Mouse (Mus musculus): Measurements from ENCODE around the gene Car14. TPM values are rescaled to one million over a fixed set of nuclear protein-coding genes. Genes with fewer than 3 reads are reported as not detected.

Gene Car14
- polyA plus RNA-seq, 1 experiment from 2014 or later, result 2.4 TPM

GRCm38 (mm10) chr3:95942749-95943148, 38.3 kb upstream of the Car14 start:
- Histone ChIP-seq H3K4me1 (ENCODE audit: control insufficient read depth, insufficient read depth, low read length) (no peaks in the 10 kb centered on the region), H3K36me3 (ENCODE audit: control insufficient read depth, insufficient read depth, low read length) (peaks cover 32% of the 10 kb centered on the region), H3K27ac (ENCODE audit: low read length) (no peak overlapping the region), H3K27me3 (ENCODE audit: control insufficient read depth, insufficient read depth, low read length) (no peaks in the 10 kb centered on the region), H3K9ac (ENCODE audit: low read length) (no peak overlapping the region), H3K9me3 (replicated peaks; ENCODE audit: control insufficient read depth, low read length) (no peaks in the 10 kb centered on the region), H3K4me2 (ENCODE audit: low read depth, low read length) (no peak overlapping the region), H3K4me3 (replicated peaks; ENCODE audit: low read length) (no peak overlapping the region)
- ATAC-seq (ENCODE audit: insufficient read depth, low FRiP score), result no peak
- WGBS, result 84% methylated on average over 6 of the region's 6 CpGs

GRCm38 (mm10) chr3:95938835-95939234, 34.3 kb upstream of the Car14 start:
- Histone ChIP-seq H3K36me3 (ENCODE audit: control insufficient read depth, insufficient read depth, low read length) (peaks cover 40% of the 10 kb centered on the region), H3K4me3 (replicated peaks; ENCODE audit: low read length) (no peak overlapping the region), H3K9me3 (replicated peaks; ENCODE audit: control insufficient read depth, low read length) (no peaks in the 10 kb centered on the region), H3K4me1 (ENCODE audit: control insufficient read depth, insufficient read depth, low read length) (no peaks in the 10 kb centered on the region), H3K27ac (ENCODE audit: low read length) (no peak overlapping the region), H3K9ac (ENCODE audit: low read length) (no peak overlapping the region), H3K27me3 (ENCODE audit: control insufficient read depth, insufficient read depth, low read length) (no peaks in the 10 kb centered on the region), H3K4me2 (ENCODE audit: low read depth, low read length) (no peak overlapping the region)
- no peak for ATAC-seq (ENCODE audit: insufficient read depth, low FRiP score)
- 94% methylated on average over 15 of the region's 15 CpGs for whole genome bisulfite sequencing

GRCm38 (mm10) chr3:95938217-95938616, 33.7 kb upstream of the Car14 start:
- no peaks in the 10 kb centered on the region for H3K27me3 ChIP-seq (ENCODE audit: control insufficient read depth, insufficient read depth, low read length)
- H3K9ac ChIP-seq (ENCODE audit: low read length), result no peak overlapping the region
- 97% methylated on average over 8 of the region's 8 CpGs for WGBS
- H3K4me1 ChIP-seq (ENCODE audit: control insufficient read depth, insufficient read depth, low read length), result no peaks in the 10 kb centered on the region
- no peak overlapping the region for H3K27ac ChIP-seq (ENCODE audit: low read length)
- H3K4me3 ChIP-seq (replicated peaks; ENCODE audit: low read length), result no peak overlapping the region
- H3K9me3 ChIP-seq (replicated peaks; ENCODE audit: control insufficient read depth, low read length), result no peaks in the 10 kb centered on the region
- H3K4me2 ChIP-seq (ENCODE audit: low read depth, low read length), result no peak overlapping the region
- no peak for ATAC-seq (ENCODE audit: insufficient read depth, low FRiP score)
- peaks cover 43% of the 10 kb centered on the region for H3K36me3 ChIP-seq (ENCODE audit: control insufficient read depth, insufficient read depth, low read length)

- peaks cover 27% of the 10 kb centered on the region for H3K36me3 ChIP-seq (ENCODE audit: control insufficient read depth, insufficient read depth, low read length)
- no peak overlapping the region for H3K4me3 ChIP-seq (replicated peaks; ENCODE audit: low read length)
- H3K4me2 ChIP-seq (ENCODE audit: low read depth, low read length), result no peak overlapping the region
- no peaks in the 10 kb centered on the region for H3K27me3 ChIP-seq (ENCODE audit: control insufficient read depth, insufficient read depth, low read length)
- H3K9ac ChIP-seq (ENCODE audit: low read length), result no peak overlapping the region
- ATAC-seq (ENCODE audit: insufficient read depth, low FRiP score), result no peak
- WGBS, result 79% methylated on average over 1 of the region's 1 CpGs
- H3K27ac ChIP-seq (ENCODE audit: low read length), result no peak overlapping the region
- no peaks in the 10 kb centered on the region for H3K9me3 ChIP-seq (replicated peaks; ENCODE audit: control insufficient read depth, low read length)
- H3K4me1 ChIP-seq (ENCODE audit: control insufficient read depth, insufficient read depth, low read length), result peaks cover 4% of the 10 kb centered on the region; the same call in 1 of the 2 replicates
Observed at GRCm38 (mm10) chr3:95934448-95934847, 30.0 kb upstream of the Car14 start.

- WGBS, result 91% methylated on average over 7 of the region's 7 CpGs
- ATAC-seq (ENCODE audit: insufficient read depth, low FRiP score), result no peak
- no peaks in the 10 kb centered on the region for H3K27me3 ChIP-seq (ENCODE audit: control insufficient read depth, insufficient read depth, low read length)
- no peak overlapping the region for H3K9ac ChIP-seq (ENCODE audit: low read length)
- peaks cover 15% of the 10 kb centered on the region for H3K36me3 ChIP-seq (ENCODE audit: control insufficient read depth, insufficient read depth, low read length)
- H3K4me2 ChIP-seq (ENCODE audit: low read depth, low read length), result no peak overlapping the region
- H3K4me1 ChIP-seq (ENCODE audit: control insufficient read depth, insufficient read depth, low read length), result peaks cover 4% of the 10 kb centered on the region; the same call in 1 of the 2 replicates
- H3K27ac ChIP-seq (ENCODE audit: low read length), result no peak overlapping the region
- no peak overlapping the region for H3K4me3 ChIP-seq (replicated peaks; ENCODE audit: low read length)
- H3K9me3 ChIP-seq (replicated peaks; ENCODE audit: control insufficient read depth, low read length), result no peaks in the 10 kb centered on the region
Observed at GRCm38 (mm10) chr3:95933111-95933750, 28.7 kb upstream of the Car14 start.

GRCm38 (mm10) chr3:95932566-95932965, 28.1 kb upstream of the Car14 start:
- H3K4me3 ChIP-seq (replicated peaks; ENCODE audit: low read length), result no peak overlapping the region
- H3K27ac ChIP-seq (ENCODE audit: low read length), result no peak overlapping the region
- no peak overlapping the region for H3K4me2 ChIP-seq (ENCODE audit: low read depth, low read length)
- no peak overlapping the region for H3K9ac ChIP-seq (ENCODE audit: low read length)
- H3K36me3 ChIP-seq (ENCODE audit: control insufficient read depth, insufficient read depth, low read length), result peaks cover 9% of the 10 kb centered on the region
- ATAC-seq (ENCODE audit: insufficient read depth, low FRiP score), result no peak
- 84% methylated on average over 7 of the region's 7 CpGs for WGBS
- no peaks in the 10 kb centered on the region for H3K9me3 ChIP-seq (replicated peaks; ENCODE audit: control insufficient read depth, low read length)
- H3K27me3 ChIP-seq (ENCODE audit: control insufficient read depth, insufficient read depth, low read length), result no peaks in the 10 kb centered on the region
- peaks cover 4% of the 10 kb centered on the region; the same call in 1 of the 2 replicates for H3K4me1 ChIP-seq (ENCODE audit: control insufficient read depth, insufficient read depth, low read length)

GRCm38 (mm10) chr3:95932157-95932556, 27.7 kb upstream of the Car14 start:
- no peak overlapping the region for H3K9ac ChIP-seq (ENCODE audit: low read length)
- no peak for ATAC-seq (ENCODE audit: insufficient read depth, low FRiP score)
- H3K27me3 ChIP-seq (ENCODE audit: control insufficient read depth, insufficient read depth, low read length), result no peaks in the 10 kb centered on the region
- no peak overlapping the region for H3K4me3 ChIP-seq (replicated peaks; ENCODE audit: low read length)
- H3K9me3 ChIP-seq (replicated peaks; ENCODE audit: control insufficient read depth, low read length), result no peaks in the 10 kb centered on the region
- H3K4me1 ChIP-seq (ENCODE audit: control insufficient read depth, insufficient read depth, low read length), result peaks cover 4% of the 10 kb centered on the region; the same call in 1 of the 2 replicates
- WGBS, result 58% methylated on average over 1 of the region's 1 CpGs
- H3K36me3 ChIP-seq (ENCODE audit: control insufficient read depth, insufficient read depth, low read length), result peaks cover 6% of the 10 kb centered on the region; the same call in 1 of the 2 replicates
- H3K27ac ChIP-seq (ENCODE audit: low read length), result no peak overlapping the region
- H3K4me2 ChIP-seq (ENCODE audit: low read depth, low read length), result no peak overlapping the region

GRCm38 (mm10) chr3:95931471-95931870, 27.0 kb upstream of the Car14 start:
- H3K27me3 ChIP-seq (ENCODE audit: control insufficient read depth, insufficient read depth, low read length), result no peaks in the 10 kb centered on the region
- no peak overlapping the region for H3K9ac ChIP-seq (ENCODE audit: low read length)
- no peak overlapping the region for H3K4me3 ChIP-seq (replicated peaks; ENCODE audit: low read length)
- no peak overlapping the region for H3K27ac ChIP-seq (ENCODE audit: low read length)
- H3K4me2 ChIP-seq (ENCODE audit: low read depth, low read length), result no peak overlapping the region
- H3K4me1 ChIP-seq (ENCODE audit: control insufficient read depth, insufficient read depth, low read length), result peaks cover 4% of the 10 kb centered on the region; the same call in 1 of the 2 replicates
- H3K9me3 ChIP-seq (replicated peaks; ENCODE audit: control insufficient read depth, low read length), result no peaks in the 10 kb centered on the region
- 82% methylated on average over 1 of the region's 1 CpGs for WGBS
- H3K36me3 ChIP-seq (ENCODE audit: control insufficient read depth, insufficient read depth, low read length), result peaks cover 6% of the 10 kb centered on the region; the same call in 1 of the 2 replicates
- ATAC-seq (ENCODE audit: insufficient read depth, low FRiP score), result no peak

- Histone ChIP-seq H3K4me1 (ENCODE audit: control insufficient read depth, insufficient read depth, low read length) (peaks cover 4% of the 10 kb centered on the region; the same call in 1 of the 2 replicates), H3K36me3 (ENCODE audit: control insufficient read depth, insufficient read depth, low read length) (peaks cover 6% of the 10 kb centered on the region; the same call in 1 of the 2 replicates), H3K4me2 (ENCODE audit: low read depth, low read length) (peak overlapping the region; percentile 78), H3K27ac (ENCODE audit: low read length) (peak overlapping the region; percentile 94), H3K9me3 (replicated peaks; ENCODE audit: control insufficient read depth, low read length) (no peaks in the 10 kb centered on the region), H3K27me3 (ENCODE audit: control insufficient read depth, insufficient read depth, low read length) (no peaks in the 10 kb centered on the region), H3K4me3 (replicated peaks; ENCODE audit: low read length) (peak overlapping the region; percentile 97), H3K9ac (ENCODE audit: low read length) (peak overlapping the region; percentile 96)
- no peak for ATAC-seq (ENCODE audit: insufficient read depth, low FRiP score)
- 1% methylated on average over 5 of the region's 5 CpGs for WGBS
Observed at GRCm38 (mm10) chr3:95930471-95930789, 25.9 kb upstream of the Car14 start.

Data from stomach, embryonic 16.5 days (tissue).